Mouse (Mus musculus) stomach, embryonic 16.5 days (tissue): ENCODE measurements at regions not wholly inside any gene's neighbourhood (a gene's known extent, or its start where the extent isn't known, plus 50 kb on each side); places are given as distances from the start of the nearest gene placed in this dataset.

Experiments
- ATAC-seq: fragments of 200-750 bp; cut with Nextera tagmentation; 2 replicates; pipeline ENCODE4 v1.8.0; 2017; ENCODE audit warnings: moderate number of reproducible peaks, moderate TSS enrichment; ENCODE audit not compliant: insufficient read depth, low FRiP score
- H3K27ac ChIP-seq: fragments of 300-500 bp; sonication (generic); 2 replicates; pipeline ENCODE4 v1.5.1; 2014; ENCODE audit warnings: low read length
- H3K27me3 ChIP-seq: fragments of 300-500 bp; sonication (generic); 2 replicates; pipeline ENCODE4 v1.6.1; 2014; ENCODE audit warnings: low read length, control low read depth, mixed read lengths; ENCODE audit not compliant: control insufficient read depth, insufficient read depth
- H3K36me3 ChIP-seq: fragments of 300-500 bp; sonication (generic); 2 replicates; pipeline ENCODE4 v1.6.1; 2014; ENCODE audit warnings: low read length; ENCODE audit not compliant: control insufficient read depth, insufficient read depth
- H3K4me1 ChIP-seq: fragments of 300-500 bp; sonication (generic); 2 replicates; pipeline ENCODE4 v1.6.1; 2014; ENCODE audit warnings: low read length, control low read depth, mixed read lengths; ENCODE audit not compliant: control insufficient read depth, insufficient read depth
- H3K4me2 ChIP-seq: fragments of 300-500 bp; sonication (generic); 2 replicates; pipeline ENCODE4 v1.6.1; 2014; ENCODE audit warnings: low read depth, low read length, mixed read lengths
- H3K4me3 ChIP-seq: fragments of 300-500 bp; sonication (generic); replicated peaks from 2 replicates; pipeline ENCODE4 v1.5.1; 2014; ENCODE audit warnings: mild to moderate bottlenecking, low read length
- H3K9ac ChIP-seq: fragments of 300-500 bp; sonication (generic); 2 replicates; pipeline ENCODE4 v1.6.1; 2014; ENCODE audit warnings: low read length
- H3K9me3 ChIP-seq: fragments of 300-500 bp; sonication (generic); replicated peaks from 2 replicates; pipeline ENCODE4 v1.6.1; 2016; ENCODE audit warnings: low read length, control low read depth; ENCODE audit not compliant: control insufficient read depth
- WGBS: fragments of 180-500 bp; shearing (Covaris S2); extraction: QIAGEN DNeasy Blood & Tissue Kit; methylation state at CpG from one replicate; pipeline ENCODE4 v1.1.7; 2014; 5-methylcytosine and 5-hydroxymethylcytosine counted together

DNA sequence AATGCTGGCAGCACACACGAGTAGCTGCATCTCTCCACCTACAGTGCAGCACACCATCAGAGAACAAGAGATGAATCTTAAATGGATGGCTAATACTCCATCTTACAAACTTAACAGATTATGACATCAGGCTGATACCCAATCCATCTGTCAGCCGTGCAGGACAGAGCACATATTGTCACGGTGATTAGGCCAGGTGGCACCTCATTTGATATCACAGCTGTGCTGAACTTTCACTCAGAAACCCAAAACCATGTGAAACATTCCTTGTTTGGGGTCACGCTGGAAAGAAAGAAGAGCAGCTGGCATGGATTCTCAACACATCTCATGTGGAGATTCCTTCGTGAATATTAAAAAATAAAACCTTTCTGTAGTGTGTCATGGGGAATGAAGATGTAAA, 911.4 kb upstream of the Adgrl2 start:
- Histone ChIP-seq H3K9ac (no peak overlapping the region), H3K27ac (no peak overlapping the region), H3K4me1 (no peaks in the 10 kb centered on the region), H3K36me3 (no peaks in the 10 kb centered on the region), H3K4me2 (no peak overlapping the region), H3K9me3 (no peaks in the 10 kb centered on the region), H3K4me3 (no peak overlapping the region), H3K27me3 (no peaks in the 10 kb centered on the region)
- WGBS, result 63% methylated on average over 5 of the region's 5 CpGs
- no peak for ATAC-seq

GRCm38 (mm10) chr3:149876553-149876952, 886.2 kb upstream of the Adgrl2 start:
- Histone ChIP-seq H3K9ac (no peak overlapping the region), H3K4me2 (no peak overlapping the region), H3K9me3 (no peaks in the 10 kb centered on the region), H3K4me3 (no peak overlapping the region), H3K36me3 (no peaks in the 10 kb centered on the region), H3K27me3 (no peaks in the 10 kb centered on the region), H3K4me1 (no peaks in the 10 kb centered on the region), H3K27ac (no peak overlapping the region)
- 45% methylated on average over 1 of the region's 1 CpGs for WGBS
- ATAC-seq, result no peak

DNA sequence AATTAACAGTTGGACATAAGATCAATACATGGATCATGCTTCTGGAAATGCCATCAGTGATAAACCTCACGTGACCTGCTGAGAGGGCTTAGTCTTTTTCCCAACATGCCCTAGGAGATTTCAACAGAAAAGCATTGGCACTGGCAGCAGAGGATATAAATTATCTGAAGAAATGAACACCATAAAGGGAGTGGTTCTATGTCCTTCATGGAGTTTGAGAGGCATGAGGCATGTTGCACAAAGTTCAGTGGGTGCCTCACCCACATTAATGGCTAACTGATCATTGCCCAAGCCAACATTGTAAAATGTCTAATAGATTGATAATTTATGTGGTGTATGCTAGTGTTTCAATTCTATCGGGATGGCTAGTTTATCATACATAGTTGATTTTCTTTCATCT, 875.6 kb upstream of the Adgrl2 start:
- 72% methylated on average over 2 of the region's 2 CpGs for WGBS
- H3K4me1 ChIP-seq, result no peaks in the 10 kb centered on the region
- H3K27ac ChIP-seq, result no peak overlapping the region
- no peaks in the 10 kb centered on the region for H3K9me3 ChIP-seq
- no peak overlapping the region for H3K9ac ChIP-seq
- no peak overlapping the region for H3K4me2 ChIP-seq
- no peaks in the 10 kb centered on the region for H3K27me3 ChIP-seq
- no peaks in the 10 kb centered on the region for H3K36me3 ChIP-seq
- ATAC-seq, result no peak
- H3K4me3 ChIP-seq, result no peak overlapping the region

DNA sequence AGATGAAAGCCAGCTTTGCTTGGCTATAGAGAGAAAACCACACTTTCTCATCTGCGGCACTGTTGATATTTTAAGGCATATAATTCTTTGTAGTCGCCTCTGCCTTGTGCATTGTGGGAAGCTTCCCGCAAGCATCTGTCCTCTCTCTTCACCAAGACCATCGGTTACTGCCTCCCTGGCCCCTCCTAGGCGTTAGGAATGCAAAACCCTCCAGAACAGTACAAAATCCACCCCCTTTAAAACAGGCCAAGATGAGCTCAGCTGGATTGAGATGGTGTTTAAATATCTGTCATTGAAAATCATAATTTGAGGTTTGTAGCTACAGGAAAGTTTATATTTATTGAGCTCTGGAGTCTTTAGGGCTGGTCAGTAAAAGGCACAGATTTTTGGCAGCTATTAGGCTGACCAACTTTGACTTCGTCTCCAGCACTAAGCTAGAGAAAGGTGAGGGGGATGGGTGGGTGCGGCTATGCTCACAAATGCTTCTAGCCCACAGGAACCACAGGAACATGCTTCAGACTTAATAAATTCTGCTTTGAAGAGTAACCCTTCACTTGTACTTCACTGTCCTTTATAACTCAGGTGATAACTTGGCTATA, 856.7 kb upstream of the Adgrl2 start:
- peak; percentile 73; the same call in 1 of the 2 replicates for ATAC-seq
- 43% methylated on average over 7 of the region's 7 CpGs for WGBS
- Histone ChIP-seq H3K4me1 (peaks cover 12% of the 10 kb centered on the region), H3K36me3 (no peaks in the 10 kb centered on the region), H3K27me3 (no peaks in the 10 kb centered on the region), H3K4me2 (no peak overlapping the region), H3K9me3 (no peaks in the 10 kb centered on the region), H3K9ac (no peak overlapping the region), H3K4me3 (no peak overlapping the region), H3K27ac (peak overlapping the region; percentile 47; the same call in 1 of the 2 replicates)

GRCm38 (mm10) chr3:149845826-149846486, 855.6 kb upstream of the Adgrl2 start:
- no peak overlapping the region for H3K27ac ChIP-seq
- H3K4me2 ChIP-seq, result 0 out of 2 replicates have a peak overlapping the region, but pooled peaks have one; percentile 41
- H3K27me3 ChIP-seq, result no peaks in the 10 kb centered on the region
- peaks cover 12% of the 10 kb centered on the region for H3K4me1 ChIP-seq
- ATAC-seq, result no peak
- no peak overlapping the region for H3K9ac ChIP-seq
- no peaks in the 10 kb centered on the region for H3K36me3 ChIP-seq
- no peak overlapping the region for H3K4me3 ChIP-seq
- no peaks in the 10 kb centered on the region for H3K9me3 ChIP-seq
- WGBS, result 30% methylated on average over 3 of the region's 3 CpGs

- Histone ChIP-seq H3K9ac (0 out of 2 replicates have a peak overlapping the region, but pooled peaks have one; percentile 24), H3K4me3 (peak overlapping the region; percentile 5; the same call in 1 of the 2 replicates), H3K4me1 (peaks cover 12% of the 10 kb centered on the region), H3K36me3 (no peaks in the 10 kb centered on the region), H3K27ac (no peak overlapping the region), H3K27me3 (no peaks in the 10 kb centered on the region), H3K9me3 (no peaks in the 10 kb centered on the region), H3K4me2 (peak overlapping the region; percentile 41)
- WGBS, result 8% methylated on average over 18 of the region's 18 CpGs
- ATAC-seq, result no peak
These were observed 854.9 kb upstream of the Adgrl2 start for GRCm38 (mm10) chr3:149845083-149845825.

GRCm38 (mm10) chr3:149837921-149838320, 847.6 kb upstream of the Adgrl2 start:
- Histone ChIP-seq H3K9ac (no peak overlapping the region), H3K4me2 (no peak overlapping the region), H3K9me3 (no peaks in the 10 kb centered on the region), H3K27me3 (no peaks in the 10 kb centered on the region), H3K27ac (no peak overlapping the region), H3K4me3 (no peak overlapping the region), H3K36me3 (no peaks in the 10 kb centered on the region), H3K4me1 (no peaks in the 10 kb centered on the region)
- ATAC-seq, result no peak

GRCm38 (mm10) chr3:149836467-149837233, 846.3 kb upstream of the Adgrl2 start:
- WGBS, result 54% methylated on average over 11 of the region's 11 CpGs
- no peak overlapping the region for H3K4me2 ChIP-seq
- H3K4me1 ChIP-seq, result no peaks in the 10 kb centered on the region
- no peak overlapping the region for H3K27ac ChIP-seq
- H3K36me3 ChIP-seq, result no peaks in the 10 kb centered on the region
- no peak overlapping the region for H3K9ac ChIP-seq
- no peak overlapping the region for H3K4me3 ChIP-seq
- no peaks in the 10 kb centered on the region for H3K27me3 ChIP-seq
- no peak for ATAC-seq
- H3K9me3 ChIP-seq, result no peaks in the 10 kb centered on the region
